Comparison of ENCODE assay signal across 13 mouse cellular contexts in genomic region chr11:105968948-105969347, GRCm38 (mm10). TPM values are rescaled to one million over a fixed set of nuclear protein-coding genes. Genes with fewer than 3 reads are reported as not detected.
A peak's percentile ranks its signal among the peaks of the same experiment; 100 is the strongest.
DNase-seq lines count a peak whose midpoint lies in the region; ATAC-seq and TF ChIP-seq lines count a peak whose summit lies in the region.
"Had no signal": no experiment of that assay in that cellular context is flagged by ENCODE, and none has a peak within 500 bp of the region (broad histone marks: within the 10 kb centered on the region; RNA-seq: fewer than 3 reads in every experiment).

No protein-coding gene starts in this region.

- no peak for DNase-seq in heart, postnatal 0 days (ENCODE audit: low spot score)
- no peak for DNase-seq in heart, embryonic 10.5 days (ENCODE audit: low spot score)
- no peak for DNase-seq in testis, postnatal 14 days (ENCODE audit: low spot score)
- no peak for DNase-seq in urinary bladder, postnatal 25 days (ENCODE audit: low spot score)
- no peak for DNase-seq in adipocyte (ENCODE audit: low spot score)

- no peaks in the 10 kb centered on the region for H3K9me3 ChIP-seq in heart, postnatal 0 days (replicated peaks; ENCODE audit: control insufficient read depth, low read length)
- no peaks in the 10 kb centered on the region for H3K9me3 ChIP-seq in heart, embryonic 10.5 days
- H3K9me3 ChIP-seq in limb, embryonic 15.5 days = no peaks in the 10 kb centered on the region
- H3K9me3 ChIP-seq: stomach, embryonic 15.5 days had no signal

- 40% methylated on average over 10 of the region's 10 CpGs for WGBS in heart, postnatal 0 days
- WGBS in heart, embryonic 10.5 days = 39% methylated on average over 10 of the region's 10 CpGs
- 57% methylated on average over 10 of the region's 10 CpGs for WGBS in limb, embryonic 15.5 days

- no peak for TF ChIP-seq POLR2A in testis, adult 2 months (IDR thresholded peaks at IDR 0.05; ENCODE audit: control insufficient read depth, low read depth, low read length)

- no peak overlapping the region for H3K27ac ChIP-seq in heart, postnatal 0 days (ENCODE audit: low read depth)
- no peak overlapping the region for H3K27ac ChIP-seq in heart, embryonic 10.5 days
- no peak overlapping the region for H3K27ac ChIP-seq in testis, adult 2 months (ENCODE audit: control insufficient read depth, insufficient read depth, low read depth, low read length)
- H3K27ac ChIP-seq in limb, embryonic 15.5 days = no peak overlapping the region
- H3K27ac ChIP-seq: stomach, embryonic 15.5 days had no signal

- peak overlapping the region; percentile 89 for H3K4me2 ChIP-seq in heart, postnatal 0 days (ENCODE audit: low read depth, low read length)
- peak overlapping the region; percentile 100; the same call in 1 of the 2 replicates for H3K4me2 ChIP-seq in limb, embryonic 15.5 days

- peaks cover 33% of the 10 kb centered on the region for H3K27me3 ChIP-seq in heart, postnatal 0 days (ENCODE audit: control insufficient read depth, insufficient read depth, low read length)
- H3K27me3 ChIP-seq in heart, embryonic 10.5 days (ENCODE audit: insufficient read depth, poor library complexity, severe bottlenecking) = peaks cover 85% of the 10 kb centered on the region
- no peaks in the 10 kb centered on the region for H3K27me3 ChIP-seq in testis, adult 2 months (ENCODE audit: control insufficient read depth, insufficient read depth, low read length)
- peaks cover 51% of the 10 kb centered on the region for H3K27me3 ChIP-seq in limb, embryonic 15.5 days

- TF ChIP-seq CTCF in heart, postnatal 0 days (IDR thresholded peaks at IDR 0.05; ENCODE audit: low read depth) = no peak
- TF ChIP-seq CTCF in testis, adult 2 months (IDR thresholded peaks at IDR 0.05; ENCODE audit: control insufficient read depth, insufficient read depth, insufficient replicate concordance, low read depth, low read length) = no peak

- H3K4me3 ChIP-seq in heart, postnatal 0 days (ENCODE audit: low read depth, low read length) = no peak overlapping the region
- no peak overlapping the region for H3K4me3 ChIP-seq in heart, embryonic 10.5 days
- H3K4me3 ChIP-seq in testis, adult 2 months (ENCODE audit: control insufficient read depth, low read depth, low read length) = peak overlapping the region; percentile 83
- H3K4me3 ChIP-seq in limb, embryonic 15.5 days = no peak overlapping the region; the same call in 1 of the 2 replicates
- H3K4me3 ChIP-seq: myocyte had no signal

- no peak for ATAC-seq in heart, postnatal 0 days (ENCODE audit: insufficient read depth, low read depth)
- ATAC-seq in limb, embryonic 15.5 days (ENCODE audit: insufficient number of reproducible peaks, low FRiP score, low TSS enrichment, low read depth) = no peak

- H3K36me3 ChIP-seq in heart, postnatal 0 days (replicated peaks; ENCODE audit: control insufficient read depth, insufficient read depth, low read length) = no peaks in the 10 kb centered on the region
- no peaks in the 10 kb centered on the region for H3K36me3 ChIP-seq in heart, embryonic 10.5 days
- no peaks in the 10 kb centered on the region for H3K36me3 ChIP-seq in testis, adult 2 months (ENCODE audit: control insufficient read depth, insufficient read depth, low read length)
- H3K36me3 ChIP-seq in limb, embryonic 15.5 days = no peaks in the 10 kb centered on the region
- H3K36me3 ChIP-seq: stomach, embryonic 15.5 days had no signal

- no peak for TF ChIP-seq EP300 in heart, postnatal 0 days (IDR thresholded peaks at IDR 0.05; ENCODE audit: low read depth)

- no peak overlapping the region for H3K9ac ChIP-seq in heart, postnatal 0 days (replicated peaks; ENCODE audit: low read depth, low read length)
- H3K9ac ChIP-seq in limb, embryonic 15.5 days = no peak overlapping the region
- H3K9ac ChIP-seq: stomach, embryonic 15.5 days had no signal

- H3K4me1 ChIP-seq in heart, postnatal 0 days (ENCODE audit: control insufficient read depth, insufficient read depth) = no peaks in the 10 kb centered on the region
- H3K4me1 ChIP-seq in heart, embryonic 10.5 days = peaks cover 21% of the 10 kb centered on the region
- H3K4me1 ChIP-seq in testis, adult 2 months (ENCODE audit: control insufficient read depth, insufficient read depth, low read length) = peaks cover 14% of the 10 kb centered on the region
- H3K4me1 ChIP-seq in limb, embryonic 15.5 days = peaks cover 17% of the 10 kb centered on the region

RNA-seq across cellular contexts. Expression of gene Ace, which starts 1.2 kb away (rescaled TPM):
- 6.1 and 17.1 TPM in 2 replicates for total RNA-seq in heart, postnatal 0 days (2014; rRNA removed; ENCODE audit: low replicate concordance)
- polyA plus RNA-seq in heart, postnatal 0 days (2015; fragmentation: Nextera tagmentation; extraction: Ambion mirVana) = 3.3 and 3.7 TPM in 2 replicates
- 0.43 and 0.65 TPM in 2 replicates for polyA plus RNA-seq in heart, embryonic 10.5 days (2016; fragmentation: Nextera tagmentation; extraction: Ambion mirVana)
- 389 and 421 TPM in 2 replicates for polyA plus RNA-seq in testis, adult 2 months (2012; rRNA removed)
- 1.0 and 1.8 TPM in 2 replicates for polyA plus RNA-seq in limb, embryonic 15.5 days (2015; fragmentation: Nextera tagmentation; extraction: Ambion mirVana)

RNA-seq across cellular contexts. Expression of gene Cyb561, which starts 15.8 kb away (rescaled TPM):
- total RNA-seq in heart, postnatal 0 days (2014; rRNA removed; ENCODE audit: low replicate concordance) = 9.5 and 11.4 TPM in 2 replicates
- 5.9 and 7.1 TPM in 2 replicates for polyA plus RNA-seq in heart, postnatal 0 days (2015; fragmentation: Nextera tagmentation; extraction: Ambion mirVana)
- 4.1 and 4.6 TPM in 2 replicates for polyA plus RNA-seq in heart, embryonic 10.5 days (2016; fragmentation: Nextera tagmentation; extraction: Ambion mirVana)
- 21.8 and 36.1 TPM in 2 replicates for polyA plus RNA-seq in testis, adult 2 months (2012; rRNA removed)
- polyA plus RNA-seq in limb, embryonic 15.5 days (2015; fragmentation: Nextera tagmentation; extraction: Ambion mirVana) = 24.0 and 25.7 TPM in 2 replicates

RNA-seq across cellular contexts. Expression of gene Ace3, which starts 25.5 kb away (rescaled TPM):
- total RNA-seq in heart, postnatal 0 days (2014; rRNA removed; ENCODE audit: low replicate concordance) = not detected in 2 replicates
- polyA plus RNA-seq in heart, postnatal 0 days (2015; fragmentation: Nextera tagmentation; extraction: Ambion mirVana) = not detected in 2 replicates
- polyA plus RNA-seq in heart, embryonic 10.5 days (2016; fragmentation: Nextera tagmentation; extraction: Ambion mirVana) = not detected in 2 replicates
- 78.7 and 82.6 TPM in 2 replicates for polyA plus RNA-seq in testis, adult 2 months (2012; rRNA removed)
- not detected in 2 replicates for polyA plus RNA-seq in limb, embryonic 15.5 days (2015; fragmentation: Nextera tagmentation; extraction: Ambion mirVana)
- total RNA-seq: common myeloid progenitor, adult 5-6 weeks; gastrocnemius, postnatal 4 days had no signal
- polyA plus RNA-seq: brain, embryonic 14.5 days; lung, embryonic 14.5 days; myocyte; stomach, embryonic 15.5 days had no signal

RNA-seq across cellular contexts. Expression of gene Kcnh6, which starts 39.0 kb away (rescaled TPM):
- total RNA-seq in heart, postnatal 0 days (2014; rRNA removed; ENCODE audit: low replicate concordance) = 0.97 TPM in 1 of 2 replicates, not detected in the other
- 0.10 and 0.12 TPM in 2 replicates for polyA plus RNA-seq in heart, postnatal 0 days (2015; fragmentation: Nextera tagmentation; extraction: Ambion mirVana)
- 0.43 and 0.72 TPM in 2 replicates for polyA plus RNA-seq in heart, embryonic 10.5 days (2016; fragmentation: Nextera tagmentation; extraction: Ambion mirVana)
- polyA plus RNA-seq in testis, adult 2 months (2012; rRNA removed) = 0.41 and 0.46 TPM in 2 replicates
- polyA plus RNA-seq in limb, embryonic 15.5 days (2015; fragmentation: Nextera tagmentation; extraction: Ambion mirVana) = 0.24 and 0.26 TPM in 2 replicates
- total RNA-seq: common myeloid progenitor, adult 5-6 weeks had no signal
- polyA plus RNA-seq: myocyte had no signal

Comparison
In these comparisons a context has a peak if more than half of its experiments do, and no peak if none do; other contexts are left out.
1. RNA of gene Ace, which starts 1.2 kb away (polyA plus RNA-seq): 389 to 421 TPM in testis, adult 2 months; 3.3 to 3.7 TPM in heart, postnatal 0 days, 1.0 to 1.8 TPM in limb, embryonic 15.5 days and 0.43 to 0.65 TPM in heart, embryonic 10.5 days; every median in the first group is over 10 times any median in the second.
2. RNA of gene Ace3, which starts 25.5 kb away (polyA plus RNA-seq): 78.7 to 82.6 TPM in testis, adult 2 months; not detected in heart, postnatal 0 days, not detected in heart, embryonic 10.5 days and not detected in limb, embryonic 15.5 days; every median in the first group is over 10 times any median in the second.